Mouse (Mus musculus): ENCODE results near the gene Il15. TPM values are rescaled to one million over a fixed set of nuclear protein-coding genes. Genes with fewer than 3 reads are reported as not detected.

Gene Il15
- 1.2 TPM for polyA plus RNA-seq (2017; shearing (Covaris generic))

GRCm38 (mm10) chr8:82402686-82403330 is at the start of gene Il15:
Il15 (minus strand) TSS chr8:82403222.

All from CD4-positive, CD25-positive, alpha-beta regulatory T cell, adult 9 weeks (primary cell).